Mouse (Mus musculus): ENCODE results near the gene Phyhd1.

- no peak for TF ChIP-seq CTCF (IDR thresholded peaks at IDR 0.05; ENCODE audit: low read depth, low read length)
- TF ChIP-seq POLR2A (IDR thresholded peaks at IDR 0.05; ENCODE audit: extremely low read depth, insufficient read depth, low read length): no peak
These were observed 10.2 kb upstream of the Phyhd1 start for GRCm38 (mm10) chr2:30255631-30256395.

Data from liver, adult 2 months (tissue).